25 mouse cellular contexts compared by ENCODE assay signal in the genomic region with DNA sequence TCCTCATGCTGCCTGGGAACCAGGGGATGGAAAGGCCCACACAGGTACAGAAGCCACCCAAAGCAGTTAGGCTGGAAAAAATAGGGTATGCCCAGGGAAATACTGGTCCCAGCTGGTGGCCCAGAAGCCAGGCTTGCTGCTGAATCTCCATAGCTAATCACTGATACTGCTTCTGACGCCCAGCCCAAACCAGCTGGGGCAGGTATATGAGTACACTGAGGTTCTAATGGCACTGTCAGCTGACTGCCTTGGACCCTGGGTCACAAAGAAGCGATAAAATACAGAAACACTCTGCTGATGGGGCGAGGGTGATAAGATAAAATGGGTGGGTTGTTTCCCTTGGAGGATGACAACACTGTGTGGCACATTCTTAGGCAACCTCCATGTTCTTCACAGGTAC.
DNase-seq lines count a peak whose midpoint lies in the region; ATAC-seq and TF ChIP-seq lines count a peak whose summit lies in the region.
"Had no signal": no experiment of that assay in that cellular context is flagged by ENCODE, and none has a peak within 500 bp of the region (broad histone marks: within the 10 kb centered on the region; RNA-seq: fewer than 3 reads in every experiment).

No protein-coding gene starts in this region.

- peak in 1 of 2 experiments; percentile 35; a peak in 1 of 4 replicates for TF ChIP-seq EP300 in MEL (IDR thresholded peaks at IDR 0.05; ENCODE audit: low read depth in 1 of 2, low read length in 2 of 2)

- no peak overlapping the region; the same call in 1 of the 2 replicates for H3K27ac ChIP-seq in MEL (ENCODE audit: control insufficient read depth, low read depth, low read length)
- H3K27ac ChIP-seq in intestine, embryonic 15.5 days, result 0 out of 2 replicates have a peak overlapping the region, but pooled peaks have one; percentile 6
- 0 out of 2 replicates have a peak overlapping the region, but pooled peaks have one; percentile 47 for H3K27ac ChIP-seq in limb, embryonic 10.5 days
- H3K27ac ChIP-seq in stomach, embryonic 16.5 days (ENCODE audit: low read length), result peak overlapping the region; percentile 28; the same call in 1 of the 2 replicates
- H3K27ac ChIP-seq in forebrain, embryonic 11.5 days (ENCODE audit: low read depth, low read length), result no peak overlapping the region
- H3K27ac ChIP-seq: forebrain, embryonic 10.5 days; heart, embryonic 15.5 days; hindbrain, embryonic 10.5 days; hindbrain, embryonic 14.5 days; hindbrain, postnatal 0 days had no signal

- H3K9me3 ChIP-seq in MEL (replicated peaks; ENCODE audit: insufficient read depth, low read length), result no peaks in the 10 kb centered on the region
- H3K9me3 ChIP-seq in intestine, embryonic 15.5 days, result no peaks in the 10 kb centered on the region
- no peaks in the 10 kb centered on the region for H3K9me3 ChIP-seq in limb, embryonic 10.5 days (replicated peaks)
- H3K9me3 ChIP-seq in stomach, embryonic 16.5 days (replicated peaks; ENCODE audit: control insufficient read depth, low read length), result no peaks in the 10 kb centered on the region
- H3K9me3 ChIP-seq in forebrain, embryonic 11.5 days (ENCODE audit: control insufficient read depth, low read length), result no peaks in the 10 kb centered on the region
- H3K9me3 ChIP-seq: forebrain, embryonic 10.5 days; heart, embryonic 12.5 days; heart, embryonic 15.5 days; hindbrain, embryonic 10.5 days had no signal

- ATAC-seq in intestine, embryonic 15.5 days, result peak; percentile 63
- ATAC-seq in stomach, embryonic 16.5 days (ENCODE audit: insufficient read depth, low FRiP score), result peak; percentile 35
- ATAC-seq in forebrain, embryonic 11.5 days (replicated peaks; ENCODE audit: low FRiP score), result no peak
- ATAC-seq: activated CD4-positive, CD25-positive, alpha-beta regulatory T cell, adult 4 months; CD4-positive, CD25-positive, alpha-beta regulatory T cell, adult 4 months; forebrain, embryonic 14.5 days; hindbrain, postnatal 0 days had no signal

- TF ChIP-seq POLR2A in MEL (IDR thresholded peaks at IDR 0.05; ENCODE audit: control insufficient read depth in 1 of 2, insufficient read depth in 1 of 2, low read depth in 1 of 2, low read length in 2 of 2, poor library complexity in 1 of 2), result no peak

- no peak for DNase-seq in MEL (ENCODE audit: low read depth, low spot score)
- DNase-seq in limb, embryonic 10.5 days (ENCODE audit: low spot score), result no peak
- no peak for DNase-seq in yolk sac, embryonic 10.5 days (ENCODE audit: low spot score)
- DNase-seq in ovary, postnatal 10 days (ENCODE audit: low spot score), result no peak
- DNase-seq in forebrain, embryonic 11.5 days (ENCODE audit: low spot score), result no peak
- DNase-seq: adrenal gland, adult 8-10 months; adrenal gland, postnatal 25 days; cerebellum, adult 18-20 months; cerebellum, adult 9-10 months; cerebellum, postnatal 14 days; gastrocnemius, postnatal 25 days; heart, adult 18-20 months; heart, postnatal 10 days; heart, postnatal 36 days had no signal

- peaks cover 15 to 36% of the 10 kb centered on the region in 2 experiments for H3K4me1 ChIP-seq in MEL (ENCODE audit: control insufficient read depth in 1 of 2, insufficient read depth in 2 of 2, low read length in 2 of 2)
- H3K4me1 ChIP-seq in intestine, embryonic 15.5 days (replicated peaks), result no peaks in the 10 kb centered on the region
- peaks cover 1% of the 10 kb centered on the region for H3K4me1 ChIP-seq in limb, embryonic 10.5 days
- H3K4me1 ChIP-seq in stomach, embryonic 16.5 days (ENCODE audit: control insufficient read depth, insufficient read depth, low read length), result 0 out of 2 replicates have a peak, but pooled peaks cover 5% of the 10 kb centered on the region
- no peaks in the 10 kb centered on the region for H3K4me1 ChIP-seq in forebrain, embryonic 11.5 days (replicated peaks; ENCODE audit: control insufficient read depth, insufficient read depth, low read length)
- H3K4me1 ChIP-seq: forebrain, embryonic 10.5 days; hindbrain, embryonic 10.5 days had no signal

- 73% methylated on average over 3 of the region's 3 CpGs for WGBS in intestine, embryonic 15.5 days
- 90% methylated on average over 3 of the region's 3 CpGs for WGBS in limb, embryonic 10.5 days
- WGBS in stomach, embryonic 16.5 days, result 73% methylated on average over 3 of the region's 3 CpGs
- WGBS in forebrain, embryonic 11.5 days, result 87% methylated on average over 3 of the region's 3 CpGs

- no peaks in the 10 kb centered on the region for H3K79me2 ChIP-seq in MEL (ENCODE audit: control insufficient read depth, insufficient read depth, low read length, poor library complexity)

- H3K9ac ChIP-seq in MEL (ENCODE audit: control insufficient read depth, low read depth, low read length, poor library complexity, severe bottlenecking), result no peak overlapping the region
- H3K9ac ChIP-seq in intestine, embryonic 15.5 days, result no peak overlapping the region
- no peak overlapping the region for H3K9ac ChIP-seq in stomach, embryonic 16.5 days (ENCODE audit: low read length)
- H3K9ac ChIP-seq in forebrain, embryonic 11.5 days (ENCODE audit: low read length), result no peak overlapping the region
- H3K9ac ChIP-seq: heart, embryonic 12.5 days; heart, embryonic 15.5 days; hindbrain, embryonic 14.5 days had no signal

- H3K36me3 ChIP-seq in MEL (ENCODE audit: control insufficient read depth in 1 of 2, insufficient read depth in 2 of 2, low read length in 2 of 2), result peaks cover 0 to 23% of the 10 kb centered on the region in 2 experiments; a peak in 2 of 4 replicates
- no peaks in the 10 kb centered on the region for H3K36me3 ChIP-seq in intestine, embryonic 15.5 days
- no peaks in the 10 kb centered on the region for H3K36me3 ChIP-seq in limb, embryonic 10.5 days
- no peaks in the 10 kb centered on the region for H3K36me3 ChIP-seq in stomach, embryonic 16.5 days (ENCODE audit: control insufficient read depth, insufficient read depth, low read length)
- H3K36me3 ChIP-seq in forebrain, embryonic 11.5 days (ENCODE audit: control insufficient read depth, insufficient read depth, low read length), result no peaks in the 10 kb centered on the region
- H3K36me3 ChIP-seq: forebrain, embryonic 10.5 days; heart, embryonic 12.5 days; heart, embryonic 15.5 days; hindbrain, embryonic 10.5 days had no signal

- TF ChIP-seq RAD21 in MEL (IDR thresholded peaks at IDR 0.05; ENCODE audit: low read depth, low read length), result no peak

- H3K27me3 ChIP-seq in MEL (ENCODE audit: control insufficient read depth in 1 of 2, insufficient read depth in 2 of 2, low read length in 2 of 2), result no peaks in the 10 kb centered on the region
- no peaks in the 10 kb centered on the region for H3K27me3 ChIP-seq in intestine, embryonic 15.5 days (replicated peaks)
- H3K27me3 ChIP-seq in limb, embryonic 10.5 days (ENCODE audit: low read depth, poor library complexity, severe bottlenecking), result no peaks in the 10 kb centered on the region
- no peaks in the 10 kb centered on the region for H3K27me3 ChIP-seq in stomach, embryonic 16.5 days (ENCODE audit: control insufficient read depth, insufficient read depth, low read length)
- H3K27me3 ChIP-seq in forebrain, embryonic 11.5 days (ENCODE audit: control insufficient read depth, insufficient read depth, low read length), result no peaks in the 10 kb centered on the region
- H3K27me3 ChIP-seq: heart, embryonic 12.5 days; heart, embryonic 15.5 days had no signal

- no peak overlapping the region for H3K4me2 ChIP-seq in intestine, embryonic 15.5 days (replicated peaks)
- H3K4me2 ChIP-seq in stomach, embryonic 16.5 days (ENCODE audit: low read depth, low read length), result no peak overlapping the region
- no peak overlapping the region for H3K4me2 ChIP-seq in forebrain, embryonic 11.5 days (ENCODE audit: low read depth, low read length, severe bottlenecking)
- H3K4me2 ChIP-seq: heart, embryonic 12.5 days; heart, embryonic 15.5 days; hindbrain, embryonic 14.5 days had no signal

- no peak overlapping the region for H3K4me3 ChIP-seq in MEL (ENCODE audit: control insufficient read depth in 1 of 2, insufficient read depth in 1 of 2, low read depth in 2 of 2, low read length in 2 of 2)
- H3K4me3 ChIP-seq in intestine, embryonic 15.5 days (replicated peaks), result no peak overlapping the region
- H3K4me3 ChIP-seq in limb, embryonic 10.5 days, result no peak overlapping the region
- no peak overlapping the region for H3K4me3 ChIP-seq in stomach, embryonic 16.5 days (replicated peaks; ENCODE audit: low read length)
- H3K4me3 ChIP-seq in forebrain, embryonic 11.5 days (ENCODE audit: low read depth, low read length), result no peak overlapping the region
- H3K4me3 ChIP-seq: forebrain, embryonic 10.5 days; heart, embryonic 12.5 days; heart, embryonic 15.5 days; hindbrain, embryonic 10.5 days had no signal

- TF ChIP-seq CTCF in MEL (IDR thresholded peaks at IDR 0.05 in 2 of 3, conservative IDR thresholded peaks at IDR 0.05 in 1 of 3; ENCODE audit: control insufficient read depth in 1 of 3, insufficient read depth in 1 of 3, low read depth in 2 of 3, low read length in 3 of 3, poor library complexity in 1 of 3, severe bottlenecking in 1 of 3), result no peak

TF ChIP-seq in MEL, 35 proteins besides CTCF, POLR2A, EP300 and RAD21 (continues in another document):
- TF ChIP-seq GABPA (IDR thresholded peaks at IDR 0.05; ENCODE audit: low read depth, low read length), result no peak
- no peak for TF ChIP-seq MAX (IDR thresholded peaks at IDR 0.05; ENCODE audit: low read length)
- TF ChIP-seq KAT2A (conservative IDR thresholded peaks at IDR 0.05; ENCODE audit: low read depth, low read length), result no peak
- no peak for TF ChIP-seq ZKSCAN1 (IDR thresholded peaks at IDR 0.05; ENCODE audit: low read depth, low read length)
- TF ChIP-seq GATA1 (IDR thresholded peaks at IDR 0.05; ENCODE audit: low read depth, low read length), result peak; percentile 49; the same call in 1 of the 2 replicates
- no peak for TF ChIP-seq POLR2AphosphoS2 (IDR thresholded peaks at IDR 0.05; ENCODE audit: low read length)
- TF ChIP-seq ZMIZ1 (IDR thresholded peaks at IDR 0.05; ENCODE audit: low read depth, low read length), result no peak
- no peak for TF ChIP-seq TAL1 (IDR thresholded peaks at IDR 0.05; ENCODE audit: low read length)
- no peak for TF ChIP-seq ELF1 (IDR thresholded peaks at IDR 0.05; ENCODE audit: low read depth, low read length)
- TF ChIP-seq E2F4 (IDR thresholded peaks at IDR 0.05; ENCODE audit: borderline replicate concordance, low read depth, low read length), result no peak
- no peak for TF ChIP-seq SIN3A (IDR thresholded peaks at IDR 0.05; ENCODE audit: low read length)
- peak; percentile 45; the same call in 1 of the 2 replicates for TF ChIP-seq ETS1 (IDR thresholded peaks at IDR 0.05; ENCODE audit: low read depth, low read length)
- TF ChIP-seq MYB (IDR thresholded peaks at IDR 0.05; ENCODE audit: low read depth, low read length), result no peak
- no peak for TF ChIP-seq MYC (IDR thresholded peaks at IDR 0.05; ENCODE audit: low read depth, low read length)
- TF ChIP-seq MEF2A (IDR thresholded peaks at IDR 0.05; ENCODE audit: extremely low read depth, insufficient replicate concordance, low read depth, low read length, poor library complexity, severe bottlenecking), result no peak
- peak; percentile 31; the same call in 1 of the 2 replicates for TF ChIP-seq USF1 (IDR thresholded peaks at IDR 0.05; ENCODE audit: low read depth, low read length)
- TF ChIP-seq UBTF (IDR thresholded peaks at IDR 0.05; ENCODE audit: borderline replicate concordance, insufficient read depth, low read depth, low read length), result no peak

Comparison
In these comparisons a context has a peak if more than half of its experiments do, and no peak if none do; other contexts are left out.
1. H3K27ac ChIP-seq: peak in intestine, embryonic 15.5 days (single experiment), limb, embryonic 10.5 days (single experiment) and stomach, embryonic 16.5 days (single experiment); none in MEL (single experiment) and forebrain, embryonic 11.5 days (single experiment).